Mouse (Mus musculus) CH12.LX (cell line): ENCODE results near the gene Glo1.

Experiments
- TCF12 ChIP-seq: IDR thresholded peaks from 2 replicates; pipeline ENCODE4 v1.6.1; 2014; ENCODE audit warnings: low read depth, mild to moderate bottlenecking, inconsistent platforms, low read length, improper control_type of control experiment
- USF1 ChIP-seq: IDR thresholded peaks from 2 replicates; pipeline ENCODE4 v1.6.1; 2014; ENCODE audit warnings: low read depth, mild to moderate bottlenecking, inconsistent platforms, low read length, improper control_type of control experiment

GRCm38 (mm10) chr17:30653010-30653409, 26.3 kb upstream of the Glo1 start:
- TF ChIP-seq USF1, result no peak
- TF ChIP-seq TCF12, result no peak
